Mouse (Mus musculus) monocyte, adult 2 months (primary cell): ENCODE data around the gene Hhipl1.

Experiments used
- DNase-seq, 2 experiments: peaks; one replicate each; pipeline ENCODE4 v3.0.0; 2022; ENCODE audit warnings: low spot score in 2 of 2, low read depth in 1 of 2

The Hhipl1 gene

GRCm38 (mm10) chr12:108277341-108277841, 28.7 kb upstream of the Hhipl1 start:
- DNase-seq = no peak

GRCm38 (mm10) chr12:108278221-108278918, 27.7 kb upstream of the Hhipl1 start:
- no peak for DNase-seq

- DNase-seq = no peak
Measured at GRCm38 (mm10) chr12:108284455-108285224, 21.4 kb upstream of the Hhipl1 start.

- no peak for DNase-seq
Measured at GRCm38 (mm10) chr12:108285225-108286011, 20.7 kb upstream of the Hhipl1 start.

- DNase-seq = no peak
Measured at GRCm38 (mm10) chr12:108286381-108286780, 19.7 kb upstream of the Hhipl1 start.

GRCm38 (mm10) chr12:108287011-108287410, 19.1 kb upstream of the Hhipl1 start:
- DNase-seq = no peak

- no peak for DNase-seq
Measured at GRCm38 (mm10) chr12:108288127-108288880, 17.8 kb upstream of the Hhipl1 start.

GRCm38 (mm10) chr12:108292419-108292818, 13.7 kb upstream of the Hhipl1 start:
- no peak for DNase-seq

GRCm38 (mm10) chr12:108292957-108293356, 13.1 kb upstream of the Hhipl1 start:
- DNase-seq = no peak

- DNase-seq = no peak
Measured at GRCm38 (mm10) chr12:108294620-108295019, 11.4 kb upstream of the Hhipl1 start.

- DNase-seq = no peak
Measured at GRCm38 (mm10) chr12:108297033-108297432, 9.0 kb upstream of the Hhipl1 start.

GRCm38 (mm10) chr12:108301006-108301405, 5.1 kb upstream of the Hhipl1 start:
- no peak for DNase-seq

- no peak for DNase-seq
Measured at GRCm38 (mm10) chr12:108303778-108304365, 2.2 kb upstream of the Hhipl1 start.

- no peak for DNase-seq
Measured at GRCm38 (mm10) chr12:108305172-108305571, 898 bp upstream of the Hhipl1 start.

- no peak for DNase-seq
Measured at GRCm38 (mm10) chr12:108307553-108307952, 1.5 kb downstream of the Hhipl1 start.

- DNase-seq = no peak
Measured at GRCm38 (mm10) chr12:108308363-108308856, 2.3 kb downstream of the Hhipl1 start.

- no peak for DNase-seq
Measured at GRCm38 (mm10) chr12:108309116-108309794, 3.2 kb downstream of the Hhipl1 start.

- no peak for DNase-seq
Measured at GRCm38 (mm10) chr12:108310041-108310440, 4.0 kb downstream of the Hhipl1 start.

- DNase-seq = no peak
Measured at GRCm38 (mm10) chr12:108310456-108311027, 4.5 kb downstream of the Hhipl1 start.
